Mouse (Mus musculus) bone marrow, adult 2 months (tissue): ENCODE data around the gene Bcl7a. TPM values are rescaled to one million over a fixed set of nuclear protein-coding genes. Genes with fewer than 3 reads are reported as not detected.

ENCODE experiments used
- H3K27ac ChIP-seq: fragments of 200-500 bp; 2 replicates; pipeline ENCODE4 v1.5.1; 2012; ENCODE audit warnings: low read depth, mild to moderate bottlenecking, control low read depth, inconsistent platforms, low read length; ENCODE audit not compliant: control insufficient read depth, poor library complexity, insufficient read depth
- H3K4me1 ChIP-seq: fragments of 200-500 bp; 2 replicates; pipeline ENCODE4 v1.6.1; 2011; ENCODE audit warnings: low read length; ENCODE audit not compliant: control insufficient read depth, insufficient read depth
- H3K4me3 ChIP-seq: fragments of 200-500 bp; replicated peaks from 2 replicates; pipeline ENCODE3; 2011; ENCODE audit warnings: mild to moderate bottlenecking, low read depth, low read length, control low read depth; ENCODE audit not compliant: control insufficient read depth
- CTCF ChIP-seq: fragments of 200-500 bp; IDR thresholded peaks from 2 replicates; pipeline ENCODE4 v1.5.1; 2011; ENCODE audit warnings: low read length, control low read depth; ENCODE audit not compliant: control insufficient read depth, insufficient read depth
- POLR2A ChIP-seq: fragments of 200-500 bp; IDR thresholded peaks from 2 replicates; pipeline ENCODE4 v1.6.1; 2011; ENCODE audit warnings: low read depth, mild to moderate bottlenecking, control low read depth, low read length, borderline replicate concordance; ENCODE audit not compliant: control insufficient read depth
- WGBS: fragments of 180-500 bp; shearing (Covaris S2); methylation state at CpG from one replicate; pipeline ENCODE4 v1.1.7; 2018; 5-methylcytosine and 5-hydroxymethylcytosine counted together
- polyA plus RNA-seq: library from polyadenylated mRNA; stranded (reverse); fragments of >200 nt; gene quantifications from 2 replicates; pipeline ENCODE4 v1.2.4, GENCODE M21; 2011; ENCODE audit warnings: low replicate concordance; ENCODE audit not compliant: missing spikeins, insufficient read depth, insufficient read length

The Bcl7a gene
- polyA plus RNA-seq, 1 experiment: 30.6 TPM

GRCm38 (mm10) chr5:123301780-123302521 is 41.7 kb upstream of the Bcl7a start:
- no peak for TF ChIP-seq CTCF
- TF ChIP-seq POLR2A: no peak
- 81% methylated on average over 20 of the region's 20 CpGs for WGBS
- Histone ChIP-seq H3K4me1 (peaks cover 2% of the 10 kb centered on the region), H3K27ac (no peak overlapping the region), H3K4me3 (no peak overlapping the region)

GRCm38 (mm10) chr5:123307630-123308282 is 35.9 kb upstream of the Bcl7a start:
- WGBS: 86% methylated on average over 18 of the region's 18 CpGs
- Histone ChIP-seq H3K27ac (no peak overlapping the region), H3K4me3 (no peak overlapping the region), H3K4me1 (no peaks in the 10 kb centered on the region; the same call in 1 of the 2 replicates)
- no peak for TF ChIP-seq CTCF
- TF ChIP-seq POLR2A: no peak

GRCm38 (mm10) chr5:123309816-123310215 is 33.8 kb upstream of the Bcl7a start:
- no peak for TF ChIP-seq CTCF
- no peak for TF ChIP-seq POLR2A
- H3K27ac ChIP-seq: no peak overlapping the region
- H3K4me3 ChIP-seq: no peak overlapping the region
- no peaks in the 10 kb centered on the region; the same call in 1 of the 2 replicates for H3K4me1 ChIP-seq
- WGBS: 81% methylated on average over 10 of the region's 10 CpGs

DNA sequence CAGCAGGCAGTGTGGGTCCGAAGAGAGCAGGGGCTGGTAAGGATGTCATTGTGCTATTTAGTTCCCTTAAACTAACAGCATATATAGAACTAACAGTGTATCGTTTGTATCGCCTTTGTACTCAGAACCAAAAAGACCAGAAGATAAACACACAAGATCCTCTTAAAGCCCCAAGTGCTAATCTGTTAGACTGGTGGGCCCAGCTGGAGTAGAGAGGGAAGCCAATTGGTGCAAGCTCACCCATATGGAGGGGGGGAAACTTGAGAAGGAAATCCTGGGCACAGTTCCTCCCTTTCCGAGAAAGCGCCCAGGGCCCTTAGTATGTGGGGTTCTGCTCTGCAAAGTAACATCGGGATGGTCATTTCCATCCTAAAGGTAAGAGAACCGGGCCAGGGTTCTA is 33.4 kb upstream of the Bcl7a start:
- Histone ChIP-seq H3K4me1 (no peaks in the 10 kb centered on the region; the same call in 1 of the 2 replicates), H3K27ac (no peak overlapping the region), H3K4me3 (no peak overlapping the region)
- WGBS: 81% methylated on average over 7 of the region's 7 CpGs
- no peak for TF ChIP-seq CTCF

- WGBS: 63% methylated on average over 12 of the region's 12 CpGs
- Histone ChIP-seq H3K4me3 (no peak overlapping the region), H3K4me1 (no peaks in the 10 kb centered on the region; the same call in 1 of the 2 replicates), H3K27ac (peak overlapping the region; percentile 32; the same call in 1 of the 2 replicates)
- TF ChIP-seq POLR2A (no peak), CTCF (no peak)
These were observed 30.5 kb upstream of the Bcl7a start for GRCm38 (mm10) chr5:123313058-123313630.

DNA sequence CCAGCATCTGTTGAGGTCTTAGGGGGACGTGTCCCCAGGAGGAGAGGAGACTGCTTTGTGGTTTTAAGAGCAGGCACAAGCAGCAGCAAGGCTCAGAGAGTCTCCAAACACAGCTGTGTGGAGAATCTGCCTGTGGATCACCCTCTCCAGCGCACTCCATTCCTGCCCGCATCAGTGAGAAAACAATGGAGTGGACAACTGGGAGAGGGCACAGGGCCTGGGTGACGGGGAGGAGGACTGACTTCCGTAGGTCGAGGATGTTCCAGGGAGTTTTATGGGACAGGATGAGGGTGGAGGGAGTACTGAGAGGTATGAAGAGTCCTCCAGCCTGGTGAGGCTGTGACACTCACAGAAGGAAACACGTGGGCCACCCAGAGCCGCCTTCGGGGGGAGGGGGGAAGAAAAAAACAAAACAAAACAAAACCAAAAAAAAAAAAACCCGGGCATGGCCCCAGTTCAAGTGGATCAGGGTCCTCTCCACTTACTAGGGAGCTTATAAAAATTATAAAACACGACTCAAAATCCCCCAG is 29.7 kb upstream of the Bcl7a start:
- no peak overlapping the region for H3K4me3 ChIP-seq
- TF ChIP-seq POLR2A (no peak), CTCF (no peak)
- H3K4me1 ChIP-seq: peaks cover under 1% of the 10 kb centered on the region; the same call in 1 of the 2 replicates
- WGBS: 35% methylated on average over 11 of the region's 11 CpGs
- H3K27ac ChIP-seq: peak overlapping the region; percentile 32

DNA sequence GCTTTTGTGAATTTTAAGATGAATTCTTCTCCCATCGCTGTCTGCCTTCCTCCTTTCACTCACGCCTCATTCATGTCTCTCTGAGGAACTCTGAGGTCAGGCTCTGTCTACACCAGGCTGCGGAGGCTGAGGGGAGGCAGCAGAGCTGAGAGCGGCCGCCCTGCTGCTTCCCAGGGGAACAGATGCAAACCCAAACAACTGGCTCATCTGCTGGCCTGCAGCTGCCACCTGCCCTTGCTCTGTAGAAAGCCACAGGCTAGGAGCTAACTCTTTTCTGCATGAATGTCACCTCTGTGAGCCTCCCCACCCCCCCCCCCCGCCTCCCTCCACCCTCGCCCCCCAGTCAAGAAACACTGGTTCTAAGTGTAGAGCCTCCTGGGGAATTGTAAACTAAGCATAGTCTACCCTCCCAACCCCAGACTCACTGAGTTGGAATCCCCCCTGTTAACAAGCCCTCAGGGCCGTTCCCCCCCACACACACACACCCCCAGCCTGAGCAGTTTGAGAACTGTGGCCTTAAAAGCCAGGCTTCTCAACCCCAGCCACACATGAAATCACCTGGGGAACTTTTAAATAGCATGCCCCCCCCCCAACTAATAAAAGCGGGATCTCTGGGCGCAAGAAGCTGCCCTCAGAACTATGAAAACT is 28.3 kb upstream of the Bcl7a start:
- peaks cover 2% of the 10 kb centered on the region; the same call in 1 of the 2 replicates for H3K4me1 ChIP-seq
- TF ChIP-seq POLR2A (peak; percentile 28; the same call in 1 of the 2 replicates), CTCF (no peak)
- no peak overlapping the region for H3K4me3 ChIP-seq
- peak overlapping the region; percentile 75 for H3K27ac ChIP-seq
- 71% methylated on average over 10 of the region's 10 CpGs for WGBS
